Mouse (Mus musculus) adrenal gland, postnatal 0 days (tissue): ENCODE measurements around the gene Nhej1. TPM values are rescaled to one million over a fixed set of nuclear protein-coding genes. Genes with fewer than 3 reads are reported as not detected.

Experiments used
- polyA plus RNA-seq: library from polyadenylated mRNA; unstranded; fragments of >200 nt; fragmentation: Nextera tagmentation; extraction: Ambion mirVana; gene quantifications from 2 replicates; pipeline ENCODE4 v1.2.1, GENCODE M21; 2015

Nhej1 gene
- polyA plus RNA-seq: 6.6 and 7.8 TPM in 2 replicates

GRCm38 (mm10) chr1:75124346-75125321 lies at the start of gene Nhej1:
Gene Nhej1, minus strand, starts transcription at chr1:75125200.

GRCm38 (mm10) chr1:75168472-75169464 lies 43.8 kb upstream of the Nhej1 start, which contains the start of gene Zfand2b:
Gene Zfand2b, plus strand, starts transcription at chr1:75168646.

GRCm38 (mm10) chr1:75142301-75143261 lies 17.6 kb upstream of the Nhej1 start, which contains the start of the genes Cnppd1 and Retreg2:
Gene Cnppd1, minus strand, starts transcription at chr1:75142711.
Gene Retreg2, plus strand, starts transcription at chr1:75142778.

GRCm38 (mm10) chr1:75133421-75134207 lies 8.6 kb upstream of the Nhej1 start, which contains the start of gene Slc23a3:
Gene Slc23a3, minus strand, starts transcription at chr1:75133890.

GRCm38 (mm10) chr1:74951556-74952210 lies 173.3 kb downstream of the Nhej1 start, which contains the start of gene Ihh:
Gene Ihh, minus strand, starts transcription at chr1:74951672.

GRCm38 (mm10) chr1:74935402-74935801 lies 189.6 kb downstream of the Nhej1 start, which contains the start of gene Cfap65:
Gene Cfap65, minus strand, starts transcription at chr1:74935599.

Other genes starting within 250 kb of the Nhej1 start
- 0.99 and 2.9 TPM in 2 replicates for gene Fev, start 239.8 kb downstream of the Nhej1 start, polyA plus RNA-seq
- 1.1 and 2.3 TPM in 2 replicates for gene Cryba2, start 232.1 kb downstream of the Nhej1 start, polyA plus RNA-seq
- not detected in 2 replicates for gene Cfap65, start 189.6 kb downstream of the Nhej1 start, polyA plus RNA-seq
- gene Ihh, start 173.5 kb downstream of the Nhej1 start, polyA plus RNA-seq: 0.14 and 0.22 TPM in 2 replicates
- gene Slc23a3, start 8.7 kb upstream of the Nhej1 start, polyA plus RNA-seq: 0.58 and 1.6 TPM in 2 replicates
- 27.1 and 45.5 TPM in 2 replicates for gene Cnppd1, start 17.5 kb upstream of the Nhej1 start, polyA plus RNA-seq
- 61.8 and 69.4 TPM in 2 replicates for gene Retreg2, start 17.6 kb upstream of the Nhej1 start, polyA plus RNA-seq
- gene Zfand2b, start 43.4 kb upstream of the Nhej1 start, polyA plus RNA-seq: 41.2 and 47.4 TPM in 2 replicates
- 17.2 and 24.7 TPM in 2 replicates for gene Abcb6, start 55.2 kb upstream of the Nhej1 start, polyA plus RNA-seq
- 11.5 and 19.9 TPM in 2 replicates for gene Ankzf1, start 67.0 kb upstream of the Nhej1 start, polyA plus RNA-seq
- 23.3 and 27.3 TPM in 2 replicates for gene Atg9a, start 67.0 kb upstream of the Nhej1 start, polyA plus RNA-seq
- 8.6 and 14.4 TPM in 2 replicates for gene Glb1l, start 85.6 kb upstream of the Nhej1 start, polyA plus RNA-seq
- 65.9 and 90.8 TPM in 2 replicates for gene Stk16, start 85.6 kb upstream of the Nhej1 start, polyA plus RNA-seq
- 20.2 and 27.9 TPM in 2 replicates for gene Tuba4a, start 94.7 kb upstream of the Nhej1 start, polyA plus RNA-seq
- gene A630095N17Rik, start 106.9 kb upstream of the Nhej1 start, polyA plus RNA-seq: not detected in 2 replicates
- gene Dnajb2, start 111.2 kb upstream of the Nhej1 start, polyA plus RNA-seq: 21.8 and 24.0 TPM in 2 replicates
- gene Ptprn, start 139.3 kb upstream of the Nhej1 start, polyA plus RNA-seq: 33.3 and 44.0 TPM in 2 replicates
- gene Resp18, start 153.2 kb upstream of the Nhej1 start, polyA plus RNA-seq: 153 and 191 TPM in 2 replicates
- gene Dnpep, start 192.8 kb upstream of the Nhej1 start, polyA plus RNA-seq: 133 and 170 TPM in 2 replicates
- 22.3 and 29.9 TPM in 2 replicates for gene Des, start 235.1 kb upstream of the Nhej1 start, polyA plus RNA-seq